Mouse (Mus musculus) CH12.LX (cell line): ENCODE data around the gene Phb2. TPM values are rescaled to one million over a fixed set of nuclear protein-coding genes. Genes with fewer than 3 reads are reported as not detected.

Source experiments
- DNase-seq: peaks from one replicate; pipeline ENCODE4 v3.0.0-alpha.2; 2013; ENCODE audit errors: extremely low read depth
- H3K27ac ChIP-seq: 2 replicates; pipeline ENCODE4 v1.5.1; 2012; ENCODE audit warnings: low read depth, mild to moderate bottlenecking, control low read depth, moderate library complexity; ENCODE audit not compliant: insufficient read depth
- H3K27me3 ChIP-seq: replicated peaks from 2 replicates; pipeline ENCODE3; 2012; ENCODE audit warnings: inconsistent platforms
- H3K36me3 ChIP-seq, 2 experiments: replicated peaks in 1 of 2; 2 replicates each; pipeline versions ENCODE3 to v1.6.1; 2012; ENCODE audit warnings: inconsistent platforms in 1 of 2, low read length in 1 of 2, mild to moderate bottlenecking in 1 of 2, mixed read lengths in 1 of 2, moderate library complexity in 1 of 2; ENCODE audit not compliant: control insufficient read depth in 1 of 2, insufficient read depth in 1 of 2
- H3K4me1 ChIP-seq, 2 experiments: 2 replicates each; pipeline ENCODE4 v1.6.1; 2012; ENCODE audit warnings: inconsistent platforms in 1 of 2, moderate library complexity in 1 of 2; ENCODE audit not compliant: insufficient read depth in 2 of 2, control insufficient read depth in 1 of 2
- H3K4me2 ChIP-seq: 2 replicates; pipeline ENCODE4 v1.6.1; 2012; ENCODE audit warnings: low read depth, mild to moderate bottlenecking, control low read depth; ENCODE audit not compliant: poor library complexity, insufficient read depth, severe bottlenecking
- H3K4me3 ChIP-seq, 3 experiments: fragments of 150-350 bp in 1 of 3; sonication (generic) in 1 of 3; replicated peaks in 1 of 3; 2 replicates each; pipeline versions ENCODE3 to v1.5.1; 2011 to 2012; ENCODE audit warnings: low read depth in 2 of 3, low read length in 2 of 3, mild to moderate bottlenecking in 2 of 3, moderate library complexity in 2 of 3, control low read depth in 1 of 3, improper control_type of control experiment in 1 of 3, inconsistent platforms in 1 of 3, mixed read lengths in 1 of 3; ENCODE audit not compliant: poor library complexity in 1 of 3
- H3K79me2 ChIP-seq: replicated peaks from 2 replicates; pipeline ENCODE4 v1.6.1; 2012; ENCODE audit warnings: mild to moderate bottlenecking, moderate library complexity; ENCODE audit not compliant: control insufficient read depth, poor library complexity, insufficient read depth, severe bottlenecking; ENCODE audit errors: extremely low read depth
- H3K9ac ChIP-seq: 2 replicates; pipeline ENCODE4 v1.6.1; 2012; ENCODE audit warnings: low read depth, mild to moderate bottlenecking, control low read depth, moderate library complexity; ENCODE audit not compliant: insufficient read depth
- H3K9me3 ChIP-seq: replicated peaks from 2 replicates; pipeline ENCODE3; 2012; ENCODE audit warnings: low read length, inconsistent platforms, mixed read lengths
- CHD1 ChIP-seq: IDR thresholded peaks from 2 replicates; pipeline ENCODE4 v1.6.1; 2012; ENCODE audit warnings: low read depth, low read length, improper control_type of control experiment, inconsistent platforms
- CTCF ChIP-seq, 2 experiments: IDR thresholded peaks in 1 of 2; conservative IDR thresholded peaks in 1 of 2; 2 replicates each; pipeline ENCODE4 v1.5.1; 2011 to 2012; ENCODE audit warnings: low read depth in 2 of 2, low read length in 2 of 2, improper control_type of control experiment in 1 of 2, inconsistent platforms in 1 of 2, mild to moderate bottlenecking in 1 of 2, moderate library complexity in 1 of 2
- MEF2A ChIP-seq: IDR thresholded peaks from 2 replicates; pipeline ENCODE4 v1.6.1; 2014; ENCODE audit warnings: low read depth, mild to moderate bottlenecking, inconsistent platforms, low read length, improper control_type of control experiment, borderline replicate concordance
- MYC ChIP-seq: IDR thresholded peaks from 2 replicates; pipeline ENCODE4 v1.6.1; 2011; ENCODE audit warnings: low read depth, mild to moderate bottlenecking, improper control_type of control experiment, low read length
- POLR2A ChIP-seq: IDR thresholded peaks from 2 replicates; pipeline ENCODE4 v1.6.1; 2011; ENCODE audit warnings: low read depth, mild to moderate bottlenecking, improper control_type of control experiment, low read length
- POLR2AphosphoS2 ChIP-seq: IDR thresholded peaks from 2 replicates; pipeline ENCODE4 v1.6.1; 2011; ENCODE audit warnings: low read depth, low read length, improper control_type of control experiment
- RAD21 ChIP-seq: IDR thresholded peaks from 2 replicates; pipeline ENCODE4 v1.6.1; 2011; ENCODE audit warnings: low read depth, mild to moderate bottlenecking, low read length, improper control_type of control experiment, moderate library complexity
- SMC3 ChIP-seq: IDR thresholded peaks from 2 replicates; pipeline ENCODE4 v1.6.1; 2011; ENCODE audit warnings: low read depth, low read length, improper control_type of control experiment
- TBP ChIP-seq: conservative IDR thresholded peaks from 2 replicates; pipeline ENCODE4 v1.6.1; 2011; ENCODE audit warnings: low read depth, low read length, improper control_type of control experiment
- USF2 ChIP-seq: conservative IDR thresholded peaks from 2 replicates; pipeline ENCODE4 v1.6.1; 2011; ENCODE audit warnings: low read depth, low read length, improper control_type of control experiment
- ZKSCAN1 ChIP-seq: IDR thresholded peaks from 2 replicates; pipeline ENCODE4 v1.6.1; 2012; ENCODE audit warnings: low read depth, inconsistent platforms, low read length, improper control_type of control experiment, borderline replicate concordance
- dilution Hi-C: fragments of 300-500 bp; cut with MboI; formaldehyde crosslinking; loops from 2 replicates; pipeline ENCODE4 v1.14.3; 2020; ENCODE audit warnings: low sequenced_read_pairs; ENCODE audit not compliant: extremely low pct_unique_long_range_greater_than_20kb, extremely low pct_ligation_motif_present
- in situ Hi-C: fragments of 300-500 bp; cut with MboI; formaldehyde crosslinking; loops from 3 replicates; pipeline ENCODE4 v1.14.3; 2019; ENCODE audit warnings: low sequenced_read_pairs, low pct_ligation_motif_present, low pct_unique_long_range_greater_than_20kb, mixed read lengths
- polyA plus RNA-seq: library from polyadenylated mRNA; unstranded; fragments of >175 nt; gene quantifications from 2 replicates; pipeline ENCODE4 v1.2.1, GENCODE M21; 2012; ENCODE audit warnings: low read depth; ENCODE audit not compliant: insufficient read length
- total RNA-seq, 2 experiments: library from RNA; depleted of rRNA; stranded (reverse); fragments of 300-350 nt in 1 of 2; fragments of >200 nt in 1 of 2; gene quantifications; 2 replicates each; pipeline ENCODE4 v1.2.3; 2012 to 2014

Gene Phb2
- total and polyA plus RNA-seq, 3 experiments: 380 to 694 (median 440) TPM

GRCm38 (mm10) chr6:124701338-124701737, 10.8 kb upstream of the Phb2 start:
- H3K4me3 ChIP-seq: no peak overlapping the region
- dilution Hi-C loops: no loop called here
- H3K4me2 ChIP-seq: no peak overlapping the region

GRCm38 (mm10) chr6:124702102-124702783, 9.9 kb upstream of the Phb2 start:
- in situ Hi-C loops (no loop called here), dilution Hi-C loops (no loop called here)
- Histone ChIP-seq H3K9ac (no peak overlapping the region), H3K4me3 (no peak overlapping the region), H3K9me3 (no peaks in the 10 kb centered on the region), H3K4me1 (peaks cover 26 to 67% of the 10 kb centered on the region in 2 experiments), H3K27me3 (no peaks in the 10 kb centered on the region), H3K79me2 (peaks cover 26% of the 10 kb centered on the region), H3K36me3 (peaks cover 69 to 85% of the 10 kb centered on the region in 2 experiments), H3K4me2 (no peak overlapping the region), H3K27ac (no peak overlapping the region)
- DNase-seq: no peak
- no peak for TF ChIP-seq CHD1
- no peak for TF ChIP-seq TBP
- TF ChIP-seq, all 38 proteins: peak for 0

More at GRCm38 (mm10) chr6:124701338-124701737, 10.8 kb upstream of the Phb2 start:
- H3K27me3 ChIP-seq: no peaks in the 10 kb centered on the region
- TF ChIP-seq MEF2A (no peak), POLR2A (0 out of 2 replicates have a peak, but pooled peaks have one; percentile 14), CTCF (conservative IDR thresholded peaks at IDR 0.05 in 1 of 2, IDR thresholded peaks at IDR 0.05 in 1 of 2; ENCODE audit: low read depth in 2 of 2, low read length in 2 of 2) (peak in 1 of 2 experiments; percentile 51; a peak in 2 of 4 replicates), ZKSCAN1 (no peak), POLR2AphosphoS2 (peak; percentile 34; the same call in 1 of the 2 replicates), RAD21 (peak; percentile 41)
- peaks cover 20% of the 10 kb centered on the region for H3K79me2 ChIP-seq
- H3K27ac ChIP-seq: no peak overlapping the region
- no peak overlapping the region for H3K9ac ChIP-seq
- H3K4me1 ChIP-seq: peaks cover 24 to 67% of the 10 kb centered on the region in 2 experiments
- in situ Hi-C loops: no loop called here
- no peaks in the 10 kb centered on the region for H3K9me3 ChIP-seq
- no peak for DNase-seq
- peaks cover 68 to 87% of the 10 kb centered on the region in 2 experiments for H3K36me3 ChIP-seq

GRCm38 (mm10) chr6:124702784-124703103, 9.4 kb upstream of the Phb2 start:
- in situ Hi-C loops (no loop called here), dilution Hi-C loops (no loop called here)
- Histone ChIP-seq H3K9ac (no peak overlapping the region), H3K9me3 (no peaks in the 10 kb centered on the region), H3K27me3 (no peaks in the 10 kb centered on the region), H3K36me3 (peaks cover 74 to 89% of the 10 kb centered on the region in 2 experiments), H3K79me2 (peaks cover 31% of the 10 kb centered on the region), H3K27ac (no peak overlapping the region), H3K4me1 (peaks cover 28 to 67% of the 10 kb centered on the region in 2 experiments), H3K4me2 (no peak overlapping the region), H3K4me3 (no peak overlapping the region)
- peak; percentile 80 for DNase-seq
- no peak for TF ChIP-seq MEF2A
- TF ChIP-seq MYC: no peak
- TF ChIP-seq CTCF (conservative IDR thresholded peaks at IDR 0.05 in 1 of 2, IDR thresholded peaks at IDR 0.05 in 1 of 2; ENCODE audit: low read depth in 2 of 2, low read length in 2 of 2): peak; percentile 72 to 87
- peak; percentile 58 for TF ChIP-seq RAD21
- no peak for TF ChIP-seq ZKSCAN1
- TF ChIP-seq USF2: no peak
- peak; percentile 87 for TF ChIP-seq SMC3
